Mouse (Mus musculus) bone marrow, adult 2 months (tissue): ENCODE data around the gene Tert.

Source experiments
- CTCF ChIP-seq: fragments of 200-500 bp; IDR thresholded peaks from 2 replicates; pipeline ENCODE4 v1.5.1; 2011; ENCODE audit warnings: low read length, control low read depth; ENCODE audit not compliant: control insufficient read depth, insufficient read depth
- POLR2A ChIP-seq: fragments of 200-500 bp; IDR thresholded peaks from 2 replicates; pipeline ENCODE4 v1.6.1; 2011; ENCODE audit warnings: low read depth, mild to moderate bottlenecking, control low read depth, low read length, borderline replicate concordance; ENCODE audit not compliant: control insufficient read depth

GRCm38 (mm10) chr13:73653266-73653665 is 26.6 kb downstream of the Tert start:
- no peak for TF ChIP-seq CTCF
- no peak for TF ChIP-seq POLR2A
